Mouse (Mus musculus): ENCODE data around the gene Tmtc2.

DNA sequence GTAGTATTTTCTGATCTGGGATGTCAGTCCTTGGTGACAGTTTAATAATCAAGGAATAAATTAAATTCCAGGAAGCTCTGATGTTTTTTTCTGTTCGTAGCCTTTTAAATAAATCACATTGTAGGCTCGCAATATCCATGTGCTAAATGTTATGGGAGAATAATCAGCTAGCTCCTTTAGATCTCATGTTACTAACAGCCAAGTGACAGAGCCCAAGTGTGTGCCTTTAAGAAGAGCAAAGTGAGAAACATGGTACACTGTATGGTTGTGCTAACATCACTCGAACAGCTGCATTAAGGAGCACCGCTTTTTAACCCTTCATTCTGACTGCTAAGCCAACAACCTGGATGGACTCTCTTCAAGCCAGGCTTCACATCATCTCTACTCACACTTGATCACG lies 146.2 kb downstream of the Tmtc2 start:
- no peak for TF ChIP-seq CTCF (IDR thresholded peaks at IDR 0.05; ENCODE audit: borderline replicate concordance, control insufficient read depth, extremely low read depth, insufficient read depth, low read length, poor library complexity)
- TF ChIP-seq POLR2A (IDR thresholded peaks at IDR 0.05; ENCODE audit: control insufficient read depth, extremely low read depth, insufficient read depth, low read length, poor library complexity): no peak
